In the genomic region with DNA sequence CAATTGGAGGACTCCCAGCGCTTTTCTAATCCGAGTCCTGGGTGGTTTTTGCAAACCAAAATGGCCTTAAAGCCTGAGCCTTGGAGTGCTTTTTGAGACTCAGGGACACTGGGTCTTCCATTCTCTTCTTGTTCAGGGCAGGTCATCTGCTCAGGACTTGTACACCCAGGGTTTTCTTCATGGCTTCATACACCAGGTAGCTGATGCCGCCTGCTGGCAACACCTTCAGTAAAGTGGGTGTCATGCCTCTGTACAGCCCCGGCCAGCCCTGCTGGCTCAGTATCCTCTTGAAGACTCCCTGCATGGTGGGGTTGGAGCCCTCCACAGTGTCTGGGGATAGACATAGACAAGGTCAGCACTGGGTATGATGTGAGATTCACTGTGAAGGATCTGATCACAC, we compare ENCODE assay signal across 9 mouse cellular contexts. TPM values are rescaled to one million over a fixed set of nuclear protein-coding genes. Genes with fewer than 3 reads are reported as not detected.
DNase-seq lines count a peak whose midpoint lies in the region; ATAC-seq and TF ChIP-seq lines count a peak whose summit lies in the region.
"Had no signal": no experiment of that assay in that cellular context is flagged by ENCODE, and none has a peak within 500 bp of the region (broad histone marks: within the 10 kb centered on the region; RNA-seq: fewer than 3 reads in every experiment).

No protein-coding gene starts in this region.

- peak; percentile 46 for TF ChIP-seq RAD21 in CH12.LX (IDR thresholded peaks at IDR 0.05; ENCODE audit: low read depth, low read length)

- in situ Hi-C loops in CH12.LX (cut with MboI; ENCODE audit: low pct_ligation_motif_present, low pct_unique_long_range_greater_than_20kb, low sequenced_read_pairs): no loop called here

- no peaks in the 10 kb centered on the region for H3K9me3 ChIP-seq in heart, embryonic 12.5 days (replicated peaks)
- no peaks in the 10 kb centered on the region for H3K9me3 ChIP-seq in CH12.LX (replicated peaks; ENCODE audit: low read length)
- no peaks in the 10 kb centered on the region for H3K9me3 ChIP-seq in embryonic facial prominence, embryonic 14.5 days (ENCODE audit: control insufficient read depth, low read length)
- no peaks in the 10 kb centered on the region for H3K9me3 ChIP-seq in liver, embryonic 16.5 days (replicated peaks; ENCODE audit: control insufficient read depth, low read length)

- H3K27ac ChIP-seq in heart, embryonic 12.5 days (ENCODE audit: poor library complexity, severe bottlenecking): no peak overlapping the region
- no peak overlapping the region for H3K27ac ChIP-seq in CH12.LX (ENCODE audit: insufficient read depth, low read depth)
- no peak overlapping the region for H3K27ac ChIP-seq in embryonic facial prominence, embryonic 14.5 days (replicated peaks; ENCODE audit: low read depth, low read length)
- H3K27ac ChIP-seq in liver, embryonic 16.5 days (ENCODE audit: low read length): no peak overlapping the region

- peak in 1 of 2 experiments; percentile 49; a peak in 2 of 4 replicates for TF ChIP-seq CTCF in CH12.LX (conservative IDR thresholded peaks at IDR 0.05 in 1 of 2, IDR thresholded peaks at IDR 0.05 in 1 of 2; ENCODE audit: low read depth in 2 of 2, low read length in 2 of 2)

- peaks cover 26% of the 10 kb centered on the region for H3K4me1 ChIP-seq in heart, embryonic 12.5 days (replicated peaks)
- H3K4me1 ChIP-seq in CH12.LX (ENCODE audit: control insufficient read depth in 1 of 2, insufficient read depth in 2 of 2): peaks cover 7 to 31% of the 10 kb centered on the region in 2 experiments; a peak in 3 of 4 replicates
- peaks cover 13% of the 10 kb centered on the region for H3K4me1 ChIP-seq in embryonic facial prominence, embryonic 14.5 days (ENCODE audit: control insufficient read depth, insufficient read depth, low read length)
- H3K4me1 ChIP-seq in liver, embryonic 16.5 days (ENCODE audit: control insufficient read depth, low read depth, low read length): peaks cover 34% of the 10 kb centered on the region

- H3K36me3 ChIP-seq in heart, embryonic 12.5 days: peaks cover 9% of the 10 kb centered on the region
- H3K36me3 ChIP-seq in CH12.LX (replicated peaks in 1 of 2; ENCODE audit: control insufficient read depth in 1 of 2, insufficient read depth in 1 of 2, low read length in 1 of 2): peaks cover 9 to 15% of the 10 kb centered on the region in 2 experiments
- peaks cover 9% of the 10 kb centered on the region for H3K36me3 ChIP-seq in embryonic facial prominence, embryonic 14.5 days (ENCODE audit: control insufficient read depth, insufficient read depth, low read length)
- peaks cover 9% of the 10 kb centered on the region for H3K36me3 ChIP-seq in liver, embryonic 16.5 days (ENCODE audit: control insufficient read depth, insufficient read depth)

- 73% methylated on average over 4 of the region's 4 CpGs for WGBS in heart, embryonic 12.5 days
- 89% methylated on average over 4 of the region's 4 CpGs for WGBS in embryonic facial prominence, embryonic 14.5 days
- WGBS in liver, embryonic 16.5 days (ENCODE audit: insufficient replicate concordance): 75% methylated on average over 4 of the region's 4 CpGs

- H3K4me2 ChIP-seq in heart, embryonic 12.5 days: peak overlapping the region; percentile 65
- peak overlapping the region; percentile 68 for H3K4me2 ChIP-seq in CH12.LX (ENCODE audit: insufficient read depth, low read depth, poor library complexity, severe bottlenecking)
- H3K4me2 ChIP-seq in embryonic facial prominence, embryonic 14.5 days (ENCODE audit: low read depth, low read length): peak overlapping the region; percentile 66; the same call in 1 of the 2 replicates
- H3K4me2 ChIP-seq in liver, embryonic 16.5 days (ENCODE audit: low read depth, low read length): peak overlapping the region; percentile 96

- no peak for TF ChIP-seq EP300 in CH12.LX (IDR thresholded peaks at IDR 0.05; ENCODE audit: low read length)

- no peak for DNase-seq in heart, adult 9 months (ENCODE audit: low spot score in 2 of 2)
- no peak for DNase-seq in CH12.LX (ENCODE audit: extremely low read depth)
- DNase-seq in embryonic facial prominence, embryonic 14.5 days (ENCODE audit: low spot score): no peak
- no peak for DNase-seq in ovary, postnatal 10 days (ENCODE audit: low spot score)
- DNase-seq in lung, postnatal 36 days: no peak
- DNase-seq in Muller cell, postnatal 12 days (ENCODE audit: inconsistent ontology term): no peak

- H3K79me2 ChIP-seq in CH12.LX (replicated peaks; ENCODE audit: control insufficient read depth, extremely low read depth, insufficient read depth, poor library complexity, severe bottlenecking): peaks cover 32% of the 10 kb centered on the region

- ATAC-seq in heart, embryonic 12.5 days (ENCODE audit: insufficient number of reproducible peaks, low FRiP score): no peak
- ATAC-seq in embryonic facial prominence, embryonic 14.5 days (ENCODE audit: low read depth): no peak
- ATAC-seq in liver, embryonic 16.5 days (ENCODE audit: low read depth): no peak

- dilution Hi-C loops in CH12.LX (cut with MboI; ENCODE audit: extremely low pct_ligation_motif_present, extremely low pct_unique_long_range_greater_than_20kb, low sequenced_read_pairs): no loop called here

- 0 out of 2 replicates have a peak overlapping the region, but pooled peaks have one; percentile 40 for H3K4me3 ChIP-seq in heart, embryonic 12.5 days
- peak overlapping the region in 1 of 3 experiments; percentile 60 for H3K4me3 ChIP-seq in CH12.LX (replicated peaks in 1 of 3; ENCODE audit: low read depth in 2 of 3, low read length in 2 of 3, poor library complexity in 1 of 3)
- peak overlapping the region; percentile 46; the same call in 1 of the 2 replicates for H3K4me3 ChIP-seq in embryonic facial prominence, embryonic 14.5 days (ENCODE audit: low read depth, low read length)
- H3K4me3 ChIP-seq in liver, embryonic 16.5 days (ENCODE audit: low read depth, low read length): no peak overlapping the region

- H3K9ac ChIP-seq in heart, embryonic 12.5 days: no peak overlapping the region
- peak overlapping the region; percentile 95; the same call in 1 of the 2 replicates for H3K9ac ChIP-seq in CH12.LX (ENCODE audit: insufficient read depth, low read depth)
- H3K9ac ChIP-seq in embryonic facial prominence, embryonic 14.5 days (ENCODE audit: low read depth, low read length): no peak overlapping the region
- no peak overlapping the region; the same call in 1 of the 2 replicates for H3K9ac ChIP-seq in liver, embryonic 16.5 days (ENCODE audit: low read depth, low read length)

- peaks cover 15% of the 10 kb centered on the region for H3K27me3 ChIP-seq in heart, embryonic 12.5 days (replicated peaks)
- no peaks in the 10 kb centered on the region for H3K27me3 ChIP-seq in CH12.LX (replicated peaks)
- H3K27me3 ChIP-seq in embryonic facial prominence, embryonic 14.5 days (replicated peaks; ENCODE audit: control insufficient read depth, insufficient read depth, low read length): no peaks in the 10 kb centered on the region
- no peaks in the 10 kb centered on the region for H3K27me3 ChIP-seq in liver, embryonic 16.5 days (ENCODE audit: control insufficient read depth, insufficient read depth, low read depth, low read length)

- TF ChIP-seq POLR2A in CH12.LX (IDR thresholded peaks at IDR 0.05; ENCODE audit: low read depth, low read length): no peak

TF ChIP-seq in CH12.LX, 34 proteins besides CTCF, POLR2A, EP300 and RAD21:
- TF ChIP-seq TCF12 (IDR thresholded peaks at IDR 0.05; ENCODE audit: low read depth, low read length) (peak; percentile 33; the same call in 1 of the 2 replicates), SMC3 (IDR thresholded peaks at IDR 0.05; ENCODE audit: low read depth, low read length) (peak; percentile 42), NRF1 (IDR thresholded peaks at IDR 0.05; ENCODE audit: low read depth, low read length) (no peak), BHLHE40 (IDR thresholded peaks at IDR 0.05; ENCODE audit: low read depth, low read length) (no peak)

RNA-seq across cellular contexts. Expression of gene Khsrp, which starts 1.5 kb away (rescaled TPM):
- polyA plus RNA-seq in heart, embryonic 12.5 days (2016; fragmentation: Nextera tagmentation; extraction: Ambion mirVana): 52.4 and 58.7 TPM in 2 replicates
- total RNA-seq in CH12.LX (2012; rRNA removed) (98.7 and 102 TPM in 2 replicates), CH12.LX (2014; rRNA removed) (23.5 and 25.1 TPM in 2 replicates)
- 97.5 and 106 TPM in 2 replicates for polyA plus RNA-seq in CH12.LX (2012; ENCODE audit: insufficient read length, low read depth)
- polyA plus RNA-seq in embryonic facial prominence, embryonic 14.5 days (2014; fragmentation: Nextera tagmentation; extraction: Ambion mirVana): 43.5 and 44.9 TPM in 2 replicates
- polyA plus RNA-seq in liver, embryonic 16.5 days (2015; fragmentation: Nextera tagmentation; extraction: Ambion mirVana): 9.6 and 11.1 TPM in 2 replicates

RNA-seq across cellular contexts. Expression of gene Slc25a41, which starts 8.6 kb away (rescaled TPM):
- polyA plus RNA-seq in heart, embryonic 12.5 days (2016; fragmentation: Nextera tagmentation; extraction: Ambion mirVana): not detected in 2 replicates
- total RNA-seq in CH12.LX (2012; rRNA removed) (not detected in 2 replicates), CH12.LX (2014; rRNA removed) (not detected in 2 replicates)
- not detected in 2 replicates for polyA plus RNA-seq in CH12.LX (2012; ENCODE audit: insufficient read length, low read depth)
- not detected in 2 replicates for polyA plus RNA-seq in embryonic facial prominence, embryonic 14.5 days (2014; fragmentation: Nextera tagmentation; extraction: Ambion mirVana)
- polyA plus RNA-seq in liver, embryonic 16.5 days (2015; fragmentation: Nextera tagmentation; extraction: Ambion mirVana): not detected in 2 replicates
- total RNA-seq: left cerebral cortex, postnatal 36 days had no signal

RNA-seq across cellular contexts. Expression of gene Gm17949, which starts 21.6 kb away (rescaled TPM):
- 0.22 and 0.43 TPM in 2 replicates for polyA plus RNA-seq in heart, embryonic 12.5 days (2016; fragmentation: Nextera tagmentation; extraction: Ambion mirVana)
- total RNA-seq in CH12.LX (2012; rRNA removed): 0.13 TPM in 1 of 2 replicates, not detected in the other
- not detected in 2 replicates for total RNA-seq in CH12.LX (2014; rRNA removed)
- not detected in 2 replicates for polyA plus RNA-seq in CH12.LX (2012; ENCODE audit: insufficient read length, low read depth)
- polyA plus RNA-seq in embryonic facial prominence, embryonic 14.5 days (2014; fragmentation: Nextera tagmentation; extraction: Ambion mirVana): 0.19 and 0.41 TPM in 2 replicates
- polyA plus RNA-seq in liver, embryonic 16.5 days (2015; fragmentation: Nextera tagmentation; extraction: Ambion mirVana): 0.13 and 0.21 TPM in 2 replicates

RNA-seq across cellular contexts. Expression of gene Gtf2f1, which starts 21.8 kb away (rescaled TPM):
- 34.3 and 36.4 TPM in 2 replicates for polyA plus RNA-seq in heart, embryonic 12.5 days (2016; fragmentation: Nextera tagmentation; extraction: Ambion mirVana)
- total RNA-seq in CH12.LX (2012; rRNA removed) (80.4 and 97.6 TPM in 2 replicates), CH12.LX (2014; rRNA removed) (50.5 and 54.2 TPM in 2 replicates)
- polyA plus RNA-seq in CH12.LX (2012; ENCODE audit: insufficient read length, low read depth): 109 and 148 TPM in 2 replicates
- polyA plus RNA-seq in embryonic facial prominence, embryonic 14.5 days (2014; fragmentation: Nextera tagmentation; extraction: Ambion mirVana): 55.4 and 55.5 TPM in 2 replicates
- 45.4 and 47.0 TPM in 2 replicates for polyA plus RNA-seq in liver, embryonic 16.5 days (2015; fragmentation: Nextera tagmentation; extraction: Ambion mirVana)

RNA-seq across cellular contexts. Expression of gene Crb3, which starts 26.1 kb away (rescaled TPM):
- polyA plus RNA-seq in heart, embryonic 12.5 days (2016; fragmentation: Nextera tagmentation; extraction: Ambion mirVana): 0.27 and 0.94 TPM in 2 replicates
- total RNA-seq in CH12.LX (2012; rRNA removed): 0.13 and 0.25 TPM in 2 replicates
- not detected in 2 replicates for total RNA-seq in CH12.LX (2014; rRNA removed)
- not detected in 2 replicates for polyA plus RNA-seq in CH12.LX (2012; ENCODE audit: insufficient read length, low read depth)
- 5.5 and 8.1 TPM in 2 replicates for polyA plus RNA-seq in embryonic facial prominence, embryonic 14.5 days (2014; fragmentation: Nextera tagmentation; extraction: Ambion mirVana)
- 12.1 and 13.1 TPM in 2 replicates for polyA plus RNA-seq in liver, embryonic 16.5 days (2015; fragmentation: Nextera tagmentation; extraction: Ambion mirVana)
